Mouse (Mus musculus): ENCODE results near the gene Tmem245.

GRCm38 (mm10) chr4:56865971-56866370 is 81.3 kb downstream of the Tmem245 start:
- TF ChIP-seq NRF1 (IDR thresholded peaks at IDR 0.05; ENCODE audit: insufficient read depth, low read depth, low read length, poor library complexity, severe bottlenecking) (no peak), EP300 (IDR thresholded peaks at IDR 0.05; ENCODE audit: low read depth in 1 of 2, low read length in 2 of 2) (no peak), E2F4 (IDR thresholded peaks at IDR 0.05; ENCODE audit: borderline replicate concordance, low read depth, low read length) (no peak), JUND (IDR thresholded peaks at IDR 0.05; ENCODE audit: low read depth, low read length) (no peak), POLR2AphosphoS2 (IDR thresholded peaks at IDR 0.05; ENCODE audit: low read length) (no peak), CTCF (IDR thresholded peaks at IDR 0.05 in 2 of 3, conservative IDR thresholded peaks at IDR 0.05 in 1 of 3; ENCODE audit: control insufficient read depth in 1 of 3, insufficient read depth in 1 of 3, low read depth in 2 of 3, low read length in 3 of 3, poor library complexity in 1 of 3, severe bottlenecking in 1 of 3) (no peak), POLR2A (IDR thresholded peaks at IDR 0.05; ENCODE audit: control insufficient read depth in 1 of 2, insufficient read depth in 1 of 2, low read depth in 1 of 2, low read length in 2 of 2, poor library complexity in 1 of 2) (no peak)
